Mouse (Mus musculus) cerebellum, adult 2 months (tissue): ENCODE measurements at regions not wholly inside any gene's neighbourhood (a gene's known extent, or its start where the extent isn't known, plus 50 kb on each side); places are given as distances from the start of the nearest gene placed in this dataset.

ENCODE experiments used
- DNase-seq, 2 experiments: peaks; one replicate each; pipeline ENCODE4 v3.0.0; 2021
- H3K27ac ChIP-seq: fragments of 200-500 bp; 2 replicates; pipeline ENCODE4 v1.5.1; 2012; ENCODE audit warnings: low read length, control low read depth, inconsistent platforms; ENCODE audit not compliant: insufficient read depth
- H3K27me3 ChIP-seq: fragments of 200-500 bp; 2 replicates; pipeline ENCODE4 v1.6.1; 2012; ENCODE audit warnings: inconsistent platforms, mild to moderate bottlenecking, low read length, moderate library complexity; ENCODE audit not compliant: control insufficient read depth, insufficient read depth
- H3K4me1 ChIP-seq: fragments of 200-500 bp; 2 replicates; pipeline ENCODE4 v1.6.1; 2011; ENCODE audit warnings: low read length; ENCODE audit not compliant: control insufficient read depth, insufficient read depth
- H3K4me3 ChIP-seq: fragments of 200-500 bp; replicated peaks from 2 replicates; pipeline ENCODE3; 2011; ENCODE audit warnings: mild to moderate bottlenecking, low read depth, low read length, control low read depth; ENCODE audit not compliant: insufficient read depth
- CTCF ChIP-seq: fragments of 200-500 bp; IDR thresholded peaks from 2 replicates; pipeline ENCODE4 v1.5.1; 2011; ENCODE audit warnings: low read depth, mild to moderate bottlenecking, control low read depth, low read length, moderate library complexity, borderline replicate concordance; ENCODE audit not compliant: insufficient read depth
- POLR2A ChIP-seq: fragments of 200-500 bp; IDR thresholded peaks from 2 replicates; pipeline ENCODE4 v1.6.1; 2011; ENCODE audit warnings: low read length, control low read depth, borderline replicate concordance; ENCODE audit not compliant: insufficient read depth
- WGBS: fragments of 180-500 bp; shearing (Covaris S2); methylation state at CpG from one replicate; pipeline ENCODE4 v1.1.7; 2018; 5-methylcytosine and 5-hydroxymethylcytosine counted together

- H3K27ac ChIP-seq, result no peak overlapping the region
- TF ChIP-seq CTCF (no peak), POLR2A (no peak)
- no peak for DNase-seq
- H3K4me3 ChIP-seq, result no peak overlapping the region
- H3K4me1 ChIP-seq, result peaks cover 2% of the 10 kb centered on the region; the same call in 1 of the 2 replicates
- WGBS, result 73% methylated on average over 6 of the region's 6 CpGs
- H3K27me3 ChIP-seq, result no peaks in the 10 kb centered on the region
Observed at GRCm38 (mm10) chr6:6433179-6433578, 145.3 kb downstream of the Sem1 start.

GRCm38 (mm10) chr6:6414654-6415610 lies 163.5 kb downstream of the Sem1 start:
- TF ChIP-seq POLR2A (no peak), CTCF (no peak)

DNA sequence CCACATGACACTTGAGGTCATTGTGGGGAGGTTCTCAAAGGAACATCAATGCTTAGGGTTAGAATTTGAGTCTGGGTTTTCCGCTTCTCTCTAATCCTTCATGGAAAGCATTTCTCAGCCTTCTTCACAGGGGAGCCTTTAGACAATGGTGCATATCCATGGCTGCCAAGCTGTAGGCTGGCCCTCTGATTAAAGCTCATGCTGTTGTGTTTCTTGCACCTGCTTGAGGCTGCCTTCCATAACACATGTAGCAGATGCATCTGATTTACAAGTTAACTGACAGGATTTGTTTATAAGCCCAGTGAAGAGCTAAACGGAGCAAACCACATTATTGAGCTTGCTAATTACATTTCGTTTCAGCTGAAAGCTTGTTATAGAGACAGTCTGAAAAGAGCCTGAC lies 180.5 kb downstream of the Sem1 start:
- H3K4me1 ChIP-seq, result no peaks in the 10 kb centered on the region
- no peaks in the 10 kb centered on the region for H3K27me3 ChIP-seq
- WGBS, result 47% methylated on average over 3 of the region's 3 CpGs
- TF ChIP-seq POLR2A (no peak), CTCF (no peak)
- DNase-seq, result no peak
- H3K27ac ChIP-seq, result no peak overlapping the region
- no peak overlapping the region for H3K4me3 ChIP-seq

More at GRCm38 (mm10) chr6:6414654-6415610, 163.5 kb downstream of the Sem1 start:
- no peak for DNase-seq
- Histone ChIP-seq H3K4me1 (no peaks in the 10 kb centered on the region), H3K4me3 (no peak overlapping the region), H3K27ac (no peak overlapping the region), H3K27me3 (no peaks in the 10 kb centered on the region)
- WGBS, result 60% methylated on average over 9 of the region's 9 CpGs

DNA sequence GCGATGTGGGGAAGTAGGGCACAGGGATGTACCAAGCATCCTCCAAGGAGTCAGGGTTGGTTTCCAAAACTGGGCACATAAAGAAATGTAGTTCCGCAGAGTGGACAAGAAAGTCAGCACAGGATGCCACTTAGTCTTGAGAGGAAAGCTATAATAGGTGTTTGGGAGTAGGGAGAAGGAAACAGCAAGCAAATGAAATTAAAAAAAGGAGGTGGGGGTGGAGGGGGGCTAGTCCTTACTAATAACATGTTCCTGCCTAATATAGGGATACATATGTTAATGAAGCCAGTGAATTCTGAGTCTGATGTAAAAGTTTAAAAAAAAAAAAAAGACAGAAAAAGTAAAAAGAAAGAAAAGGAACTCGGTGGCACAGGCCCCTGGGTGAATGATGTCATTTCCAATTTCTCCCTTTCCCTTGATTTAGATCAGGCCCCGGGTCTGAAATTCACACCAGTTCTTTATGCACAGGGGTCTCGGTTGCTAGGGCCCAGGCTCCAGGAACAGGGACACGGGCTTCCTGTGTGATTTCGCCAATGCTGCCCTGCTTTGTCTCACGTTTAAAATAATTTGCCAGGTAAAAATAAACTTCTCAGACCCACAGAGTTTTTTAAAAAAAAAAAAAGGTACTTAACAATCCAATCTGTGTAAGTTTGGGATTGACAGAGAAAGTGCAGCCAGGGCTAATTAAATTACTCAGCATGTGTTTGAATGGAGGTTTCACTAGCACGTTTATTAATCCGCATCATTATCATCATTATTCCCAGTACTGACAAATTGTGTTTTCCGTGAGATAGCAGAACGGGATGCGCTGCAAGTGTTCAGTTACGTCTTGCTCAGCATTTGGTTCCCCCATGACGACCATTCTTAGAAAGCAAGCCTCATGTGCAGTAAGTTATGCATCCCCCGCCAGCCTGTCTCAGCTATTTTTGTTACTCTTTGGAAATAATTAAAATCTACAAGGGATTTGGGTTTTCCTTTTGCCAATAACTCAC lies 172.8 kb upstream of the Slc25a13 start:
- WGBS, result 52% methylated on average over 16 of the region's 16 CpGs
- Histone ChIP-seq H3K27me3 (no peaks in the 10 kb centered on the region; the same call in 1 of the 2 replicates), H3K27ac (no peak overlapping the region), H3K4me3 (no peak overlapping the region), H3K4me1 (no peaks in the 10 kb centered on the region)
- DNase-seq, result no peak
- TF ChIP-seq CTCF (no peak), POLR2A (no peak)

- TF ChIP-seq POLR2A (no peak), CTCF (no peak)
- Histone ChIP-seq H3K4me3 (no peak overlapping the region), H3K27ac (no peak overlapping the region), H3K27me3 (no peaks in the 10 kb centered on the region; the same call in 1 of the 2 replicates), H3K4me1 (no peaks in the 10 kb centered on the region)
- DNase-seq, result no peak
- WGBS, result 37% methylated on average over 5 of the region's 5 CpGs
Observed at GRCm38 (mm10) chr6:6388835-6389440, 172.0 kb upstream of the Slc25a13 start.

GRCm38 (mm10) chr6:6387571-6387970 lies 170.6 kb upstream of the Slc25a13 start:
- TF ChIP-seq POLR2A, result no peak
- TF ChIP-seq CTCF, result no peak
- no peaks in the 10 kb centered on the region for H3K4me1 ChIP-seq
- WGBS, result 46% methylated on average over 5 of the region's 5 CpGs
- no peak overlapping the region for H3K27ac ChIP-seq
- no peaks in the 10 kb centered on the region; the same call in 1 of the 2 replicates for H3K27me3 ChIP-seq
- DNase-seq, result no peak
- no peak overlapping the region for H3K4me3 ChIP-seq

- 70% methylated on average over 7 of the region's 7 CpGs for WGBS
Observed at GRCm38 (mm10) chr6:6384971-6385370, 168.0 kb upstream of the Slc25a13 start.

More at GRCm38 (mm10) chr6:6384971-6385370, 168.0 kb upstream of the Slc25a13 start:
- Histone ChIP-seq H3K27me3 (no peaks in the 10 kb centered on the region; the same call in 1 of the 2 replicates), H3K27ac (no peak overlapping the region), H3K4me3 (no peak overlapping the region), H3K4me1 (no peaks in the 10 kb centered on the region)
- TF ChIP-seq CTCF (no peak), POLR2A (no peak)
- DNase-seq, result no peak
